Mouse (Mus musculus) kidney, embryonic 15.5 days (tissue): ENCODE measurements at regions not wholly inside any gene's neighbourhood (a gene's known extent, or its start where the extent isn't known, plus 50 kb on each side); places are given as distances from the start of the nearest gene placed in this dataset.

ENCODE experiments used
- ATAC-seq: fragments of 200-750 bp; cut with Nextera tagmentation; replicated peaks from 2 replicates; pipeline ENCODE4 v1.8.0; 2017; ENCODE audit warnings: moderate TSS enrichment; ENCODE audit not compliant: low FRiP score
- H3K27ac ChIP-seq: fragments of 300-500 bp; sonication (generic); 2 replicates; pipeline ENCODE4 v1.5.1; 2015; ENCODE audit warnings: mild to moderate bottlenecking, inconsistent platforms
- H3K27me3 ChIP-seq: fragments of 300-500 bp; sonication (generic); 2 replicates; pipeline ENCODE4 v1.6.1; 2015; ENCODE audit warnings: inconsistent platforms
- H3K36me3 ChIP-seq: fragments of 300-500 bp; sonication (generic); 2 replicates; pipeline ENCODE4 v1.6.1; 2015; ENCODE audit warnings: inconsistent platforms
- H3K4me1 ChIP-seq: fragments of 300-500 bp; sonication (generic); 2 replicates; pipeline ENCODE4 v1.6.1; 2015; ENCODE audit warnings: inconsistent platforms
- H3K4me2 ChIP-seq: fragments of 300-500 bp; sonication (generic); 2 replicates; pipeline ENCODE4 v1.6.1; 2015; ENCODE audit warnings: moderate library complexity, mild to moderate bottlenecking, inconsistent platforms
- H3K4me3 ChIP-seq: fragments of 300-500 bp; sonication (generic); replicated peaks from 2 replicates; pipeline ENCODE4 v1.5.1; 2015; ENCODE audit warnings: mild to moderate bottlenecking, inconsistent platforms
- H3K9ac ChIP-seq: fragments of 300-500 bp; sonication (generic); 2 replicates; pipeline ENCODE4 v1.6.1; 2015; ENCODE audit warnings: mild to moderate bottlenecking, inconsistent platforms
- H3K9me3 ChIP-seq: fragments of 300-500 bp; sonication (generic); replicated peaks from 2 replicates; pipeline ENCODE4 v1.6.1; 2016; ENCODE audit warnings: inconsistent platforms
- WGBS: fragments of 180-500 bp; shearing (Covaris S2); methylation state at CpG from one replicate; pipeline ENCODE4 v1.1.7; 2015; ENCODE audit warnings: mixed read lengths; 5-methylcytosine and 5-hydroxymethylcytosine counted together

GRCm38 (mm10) chr12:67471666-67472065 is 249.3 kb upstream of the Mdga2 start:
- Histone ChIP-seq H3K4me3 (no peak overlapping the region), H3K36me3 (no peaks in the 10 kb centered on the region), H3K9me3 (no peaks in the 10 kb centered on the region), H3K9ac (no peak overlapping the region), H3K27me3 (no peaks in the 10 kb centered on the region), H3K27ac (no peak overlapping the region), H3K4me1 (no peaks in the 10 kb centered on the region), H3K4me2 (no peak overlapping the region)
- no peak for ATAC-seq
- 69% methylated on average over 2 of the region's 2 CpGs for WGBS

GRCm38 (mm10) chr12:67471001-67471400 is 248.7 kb upstream of the Mdga2 start:
- H3K9ac ChIP-seq, result no peak overlapping the region
- no peak for ATAC-seq
- no peak overlapping the region for H3K4me3 ChIP-seq
- H3K27me3 ChIP-seq, result no peaks in the 10 kb centered on the region
- H3K4me2 ChIP-seq, result no peak overlapping the region
- 85% methylated on average over 3 of the region's 3 CpGs for WGBS
- no peaks in the 10 kb centered on the region for H3K4me1 ChIP-seq
- H3K9me3 ChIP-seq, result no peaks in the 10 kb centered on the region
- H3K27ac ChIP-seq, result no peak overlapping the region
- no peaks in the 10 kb centered on the region for H3K36me3 ChIP-seq

- no peak for ATAC-seq
- Histone ChIP-seq H3K27ac (no peak overlapping the region), H3K9ac (no peak overlapping the region), H3K4me1 (no peaks in the 10 kb centered on the region), H3K9me3 (no peaks in the 10 kb centered on the region), H3K4me2 (no peak overlapping the region), H3K36me3 (no peaks in the 10 kb centered on the region), H3K4me3 (no peak overlapping the region), H3K27me3 (no peaks in the 10 kb centered on the region)
- 30% methylated on average over 1 of the region's 1 CpGs for WGBS
Measured at GRCm38 (mm10) chr12:67449109-67449508, 226.8 kb upstream of the Mdga2 start.

- no peaks in the 10 kb centered on the region for H3K36me3 ChIP-seq
- H3K4me3 ChIP-seq, result no peak overlapping the region
- H3K27ac ChIP-seq, result no peak overlapping the region
- ATAC-seq, result peak; percentile 58
- no peaks in the 10 kb centered on the region for H3K9me3 ChIP-seq
- 43% methylated on average over 6 of the region's 6 CpGs for WGBS
- H3K4me1 ChIP-seq, result no peaks in the 10 kb centered on the region
- no peaks in the 10 kb centered on the region for H3K27me3 ChIP-seq
- H3K9ac ChIP-seq, result no peak overlapping the region
- H3K4me2 ChIP-seq, result no peak overlapping the region
Measured at GRCm38 (mm10) chr12:67430318-67430950, 208.1 kb upstream of the Mdga2 start.

GRCm38 (mm10) chr12:67426801-67427200 is 204.5 kb upstream of the Mdga2 start:
- no peaks in the 10 kb centered on the region for H3K27me3 ChIP-seq
- no peaks in the 10 kb centered on the region for H3K9me3 ChIP-seq
- H3K4me2 ChIP-seq, result no peak overlapping the region
- no peak overlapping the region for H3K9ac ChIP-seq
- no peak overlapping the region for H3K4me3 ChIP-seq
- no peaks in the 10 kb centered on the region for H3K36me3 ChIP-seq
- 81% methylated on average over 6 of the region's 6 CpGs for WGBS
- no peak for ATAC-seq
- no peak overlapping the region for H3K27ac ChIP-seq
- no peaks in the 10 kb centered on the region for H3K4me1 ChIP-seq

- Histone ChIP-seq H3K4me2 (no peak overlapping the region), H3K27ac (no peak overlapping the region), H3K27me3 (no peaks in the 10 kb centered on the region), H3K36me3 (no peaks in the 10 kb centered on the region), H3K9ac (no peak overlapping the region), H3K4me1 (0 out of 2 replicates have a peak, but pooled peaks cover 3% of the 10 kb centered on the region), H3K9me3 (no peaks in the 10 kb centered on the region), H3K4me3 (no peak overlapping the region)
- 17% methylated on average over 3 of the region's 3 CpGs for WGBS
- peak; percentile 78; the same call in 1 of the 2 replicates for ATAC-seq
Measured at GRCm38 (mm10) chr12:67399537-67399936, 177.2 kb upstream of the Mdga2 start.

- no peak for ATAC-seq
- Histone ChIP-seq H3K4me3 (no peak overlapping the region), H3K9ac (no peak overlapping the region), H3K4me2 (no peak overlapping the region), H3K27me3 (no peaks in the 10 kb centered on the region), H3K9me3 (no peaks in the 10 kb centered on the region), H3K4me1 (no peaks in the 10 kb centered on the region), H3K36me3 (no peaks in the 10 kb centered on the region), H3K27ac (no peak overlapping the region)
- 82% methylated on average over 1 of the region's 1 CpGs for WGBS
Measured at GRCm38 (mm10) chr12:67374530-67374929, 152.2 kb upstream of the Mdga2 start.

- no peaks in the 10 kb centered on the region for H3K9me3 ChIP-seq
- no peak overlapping the region for H3K9ac ChIP-seq
- H3K4me2 ChIP-seq, result no peak overlapping the region
- WGBS, result 7% methylated on average over 2 of the region's 2 CpGs
- no peak overlapping the region for H3K27ac ChIP-seq
- H3K27me3 ChIP-seq, result no peaks in the 10 kb centered on the region
- H3K4me3 ChIP-seq, result no peak overlapping the region
- H3K36me3 ChIP-seq, result no peaks in the 10 kb centered on the region
- no peak for ATAC-seq
- no peaks in the 10 kb centered on the region for H3K4me1 ChIP-seq
Measured at GRCm38 (mm10) chr12:67348551-67348950, 126.2 kb upstream of the Mdga2 start.

GRCm38 (mm10) chr12:67332483-67332998 is 110.2 kb upstream of the Mdga2 start:
- H3K9me3 ChIP-seq, result no peaks in the 10 kb centered on the region
- ATAC-seq, result no peak

GRCm38 (mm10) chr12:67326326-67326725 is 104.0 kb upstream of the Mdga2 start:
- Histone ChIP-seq H3K36me3 (no peaks in the 10 kb centered on the region), H3K9ac (no peak overlapping the region), H3K4me1 (no peaks in the 10 kb centered on the region), H3K27ac (no peak overlapping the region), H3K4me2 (no peak overlapping the region), H3K27me3 (no peaks in the 10 kb centered on the region), H3K4me3 (no peak overlapping the region), H3K9me3 (no peaks in the 10 kb centered on the region)
- WGBS, result 30% methylated on average over 2 of the region's 2 CpGs
- peak; percentile 54 for ATAC-seq

More at GRCm38 (mm10) chr12:67332483-67332998, 110.2 kb upstream of the Mdga2 start:
- Histone ChIP-seq H3K27me3 (no peaks in the 10 kb centered on the region), H3K9ac (no peak overlapping the region), H3K4me1 (no peaks in the 10 kb centered on the region), H3K4me3 (no peak overlapping the region), H3K36me3 (no peaks in the 10 kb centered on the region), H3K4me2 (no peak overlapping the region), H3K27ac (no peak overlapping the region)
- 81% methylated on average over 2 of the region's 2 CpGs for WGBS

- WGBS, result 7% methylated on average over 1 of the region's 1 CpGs
- Histone ChIP-seq H3K9me3 (no peaks in the 10 kb centered on the region), H3K4me3 (no peak overlapping the region), H3K27ac (no peak overlapping the region), H3K4me2 (0 out of 2 replicates have a peak overlapping the region, but pooled peaks have one; percentile 16), H3K9ac (no peak overlapping the region), H3K27me3 (no peaks in the 10 kb centered on the region), H3K36me3 (no peaks in the 10 kb centered on the region), H3K4me1 (no peaks in the 10 kb centered on the region)
- ATAC-seq, result peak; percentile 90
Measured at GRCm38 (mm10) chr12:67325799-67326198, 103.5 kb upstream of the Mdga2 start.

- Histone ChIP-seq H3K9me3 (no peaks in the 10 kb centered on the region), H3K4me2 (0 out of 2 replicates have a peak overlapping the region, but pooled peaks have one; percentile 16), H3K4me3 (no peak overlapping the region), H3K27me3 (no peaks in the 10 kb centered on the region), H3K36me3 (no peaks in the 10 kb centered on the region), H3K9ac (no peak overlapping the region), H3K27ac (no peak overlapping the region), H3K4me1 (no peaks in the 10 kb centered on the region)
- 35% methylated on average over 4 of the region's 4 CpGs for WGBS
- ATAC-seq, result peak; percentile 34; the same call in 1 of the 2 replicates
Measured at GRCm38 (mm10) chr12:67325335-67325734, 103.0 kb upstream of the Mdga2 start.

- H3K9ac ChIP-seq, result no peak overlapping the region
- H3K27ac ChIP-seq, result no peak overlapping the region
- ATAC-seq, result no peak
- H3K36me3 ChIP-seq, result no peaks in the 10 kb centered on the region
- no peaks in the 10 kb centered on the region for H3K9me3 ChIP-seq
- H3K27me3 ChIP-seq, result no peaks in the 10 kb centered on the region
- 66% methylated on average over 2 of the region's 2 CpGs for WGBS
- no peak overlapping the region for H3K4me3 ChIP-seq
- H3K4me1 ChIP-seq, result no peaks in the 10 kb centered on the region
- H3K4me2 ChIP-seq, result no peak overlapping the region
Measured at GRCm38 (mm10) chr12:67318687-67319086, 96.3 kb upstream of the Mdga2 start.
